Mouse (Mus musculus) cerebellum, postnatal 25 days (tissue): ENCODE data around the gene Ly6g6e.
"Not testable (repeated sequence)": the region's sequence is repeated elsewhere in the genome, so short reads cannot be mapped to it uniquely, and the experiment has no call there.

Experiments used
- DNase-seq, 2 experiments: peaks; one replicate each; pipeline ENCODE4 v3.0.0; 2021; ENCODE audit warnings: mixed read lengths in 2 of 2

The Ly6g6e gene

GRCm38 (mm10) chr17:35076507-35077176, at the start of gene Ly6g6e:
Gene Ly6g6e, plus strand, starts transcription at chr17:35076902.
- DNase-seq: peak in 1 of 2 experiments; percentile 27

DNA sequence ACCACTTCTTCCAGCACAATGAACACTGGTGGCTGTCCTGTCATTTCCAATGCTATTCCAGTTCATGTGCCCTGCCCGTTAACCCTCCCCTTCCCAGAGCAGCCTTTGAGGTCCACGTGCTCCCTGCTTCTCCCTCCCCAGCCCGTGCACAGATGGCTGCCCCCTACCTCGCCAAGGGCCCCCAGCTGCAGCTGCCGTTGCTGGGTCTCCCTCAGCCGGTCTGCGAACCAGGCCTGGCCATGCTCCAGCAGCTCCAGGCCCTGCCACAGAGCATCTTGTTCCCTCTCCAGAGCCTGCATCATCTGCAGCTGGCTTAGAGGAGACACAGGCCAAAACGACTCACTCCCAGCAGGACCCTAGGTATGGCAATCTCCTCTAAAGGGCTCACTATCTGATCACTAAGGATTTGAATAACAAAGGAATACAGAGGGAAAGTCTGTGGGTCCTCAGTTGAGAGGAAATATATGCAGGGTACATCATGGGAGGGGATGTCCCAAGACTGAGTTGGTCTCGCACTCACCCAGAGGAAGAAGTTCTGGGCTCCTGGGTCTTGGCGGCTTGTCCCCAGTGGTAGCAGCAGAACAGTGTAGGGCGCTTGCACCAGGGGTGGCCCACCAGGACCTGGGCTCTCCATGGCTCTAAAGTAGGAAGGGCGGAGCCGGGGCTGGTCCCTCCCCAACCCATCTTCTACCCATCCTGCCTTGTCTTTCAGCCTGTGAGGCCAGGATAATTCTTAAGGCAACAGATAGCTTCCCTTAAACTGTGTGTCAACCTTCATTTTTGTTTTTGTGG, 49.2 kb upstream of the Ly6g6e start, which contains the start of gene Sapcd1:
Gene Sapcd1, minus strand, starts transcription at position 740 of the 792 bp plus-strand sequence.
- DNase-seq: peak; percentile 43 to 60

DNA sequence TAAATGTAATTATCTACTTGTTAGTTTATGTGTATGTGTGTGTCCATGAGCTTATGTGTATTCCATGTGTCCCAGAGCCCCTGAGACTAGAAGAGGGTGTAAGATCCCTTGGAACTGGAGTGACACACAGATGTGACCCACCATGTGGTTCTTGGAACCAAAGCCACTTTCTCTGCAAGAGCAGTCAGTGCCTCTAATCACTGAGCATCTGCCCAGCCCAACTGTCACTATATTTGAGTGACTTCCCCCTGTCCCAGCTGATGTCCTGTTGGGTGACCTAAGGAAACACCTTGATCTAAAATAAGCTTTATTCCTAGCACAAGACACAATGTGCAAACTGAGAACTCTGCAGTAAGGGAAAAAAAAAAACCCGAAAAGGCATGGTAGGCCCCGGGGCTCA, 48.4 kb upstream of the Ly6g6e start:
- DNase-seq: no peak

DNA sequence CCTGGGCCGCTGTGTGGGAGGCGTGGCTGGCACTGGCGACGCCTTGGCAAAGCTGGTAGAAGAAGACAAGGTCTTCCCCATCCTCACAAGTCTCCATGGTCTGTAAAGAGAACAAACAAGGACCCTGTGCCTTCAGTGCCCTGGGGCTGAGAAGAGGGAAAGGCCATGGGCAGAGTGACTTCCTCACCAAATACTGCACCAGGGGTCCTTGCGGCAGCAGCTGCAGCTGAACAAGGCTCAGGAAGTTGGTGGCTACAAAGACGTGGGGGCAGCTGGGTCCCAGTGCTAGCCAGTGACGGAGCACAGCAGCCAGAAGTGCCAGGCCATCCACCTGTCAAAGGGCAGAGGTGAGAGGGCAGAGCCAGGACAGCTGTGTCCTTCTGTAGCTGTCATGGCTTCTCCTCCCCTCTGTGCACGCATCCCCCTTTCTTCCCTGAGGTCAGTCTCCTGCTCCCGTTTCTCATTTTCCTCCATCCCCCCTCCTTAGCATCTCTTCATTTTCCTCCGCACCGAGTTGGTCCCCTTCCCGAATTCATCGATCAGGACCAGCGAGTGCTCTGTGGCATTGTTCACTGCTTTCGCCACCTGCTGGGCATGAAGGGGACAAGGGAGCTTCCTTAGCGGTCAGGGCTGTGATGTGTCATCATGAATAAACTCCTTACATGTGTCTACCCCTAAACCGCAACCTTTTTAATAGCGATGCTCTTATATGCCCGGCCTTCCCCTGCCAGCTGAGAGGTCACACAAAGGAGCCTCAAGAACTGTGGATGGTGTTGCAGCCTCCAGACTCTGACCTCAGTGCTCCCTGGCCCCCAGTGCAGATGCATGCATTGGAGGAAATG, 46.8 kb upstream of the Ly6g6e start:
- DNase-seq: peak in 1 of 2 experiments; percentile 41

DNA sequence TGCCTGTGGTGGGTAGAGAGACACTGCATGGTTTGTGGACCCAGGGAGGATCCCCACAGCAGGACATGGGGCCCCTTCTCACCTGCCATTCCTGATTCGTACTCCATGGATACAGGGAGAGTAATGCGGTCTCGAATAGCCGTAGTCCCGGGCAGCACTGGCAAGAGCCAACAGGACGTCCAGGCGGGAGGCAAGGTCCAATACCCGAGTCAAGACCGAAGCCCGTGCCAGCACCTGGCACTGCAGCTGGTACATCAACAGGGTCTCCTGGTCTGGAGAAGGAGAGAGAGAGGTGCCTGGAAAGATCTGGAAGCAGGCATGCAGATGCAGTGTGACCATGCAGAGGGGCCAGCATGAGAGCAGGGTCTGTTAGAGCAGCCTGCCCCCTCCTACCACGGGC, 45.4 kb upstream of the Ly6g6e start:
- DNase-seq: no peak

DNA sequence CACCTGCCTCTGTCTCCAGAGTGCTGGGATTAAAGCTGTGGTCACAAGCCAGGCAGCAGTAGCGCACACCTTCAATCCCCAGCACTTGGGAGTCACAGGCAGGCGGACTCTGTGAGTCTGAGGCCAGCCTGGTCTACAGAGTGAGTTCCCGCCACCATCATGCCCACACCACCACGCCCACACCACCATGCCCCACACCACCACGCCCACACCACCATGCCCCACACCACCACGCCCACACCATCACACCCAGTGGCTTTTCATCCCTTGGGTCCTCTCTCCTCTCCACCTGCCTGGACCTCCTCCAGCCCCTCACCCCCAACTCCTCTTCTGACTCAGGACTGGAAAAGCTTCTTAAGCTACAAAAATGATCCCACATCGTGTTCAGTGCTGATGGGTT, 44.8 kb upstream of the Ly6g6e start:
- no peak for DNase-seq

GRCm38 (mm10) chr17:35032323-35032870, 44.3 kb upstream of the Ly6g6e start:
- no peak for DNase-seq

GRCm38 (mm10) chr17:35033703-35034102, 43.0 kb upstream of the Ly6g6e start:
- DNase-seq: not testable (repeated sequence)

GRCm38 (mm10) chr17:35034896-35035295, 41.8 kb upstream of the Ly6g6e start:
- no peak for DNase-seq

DNA sequence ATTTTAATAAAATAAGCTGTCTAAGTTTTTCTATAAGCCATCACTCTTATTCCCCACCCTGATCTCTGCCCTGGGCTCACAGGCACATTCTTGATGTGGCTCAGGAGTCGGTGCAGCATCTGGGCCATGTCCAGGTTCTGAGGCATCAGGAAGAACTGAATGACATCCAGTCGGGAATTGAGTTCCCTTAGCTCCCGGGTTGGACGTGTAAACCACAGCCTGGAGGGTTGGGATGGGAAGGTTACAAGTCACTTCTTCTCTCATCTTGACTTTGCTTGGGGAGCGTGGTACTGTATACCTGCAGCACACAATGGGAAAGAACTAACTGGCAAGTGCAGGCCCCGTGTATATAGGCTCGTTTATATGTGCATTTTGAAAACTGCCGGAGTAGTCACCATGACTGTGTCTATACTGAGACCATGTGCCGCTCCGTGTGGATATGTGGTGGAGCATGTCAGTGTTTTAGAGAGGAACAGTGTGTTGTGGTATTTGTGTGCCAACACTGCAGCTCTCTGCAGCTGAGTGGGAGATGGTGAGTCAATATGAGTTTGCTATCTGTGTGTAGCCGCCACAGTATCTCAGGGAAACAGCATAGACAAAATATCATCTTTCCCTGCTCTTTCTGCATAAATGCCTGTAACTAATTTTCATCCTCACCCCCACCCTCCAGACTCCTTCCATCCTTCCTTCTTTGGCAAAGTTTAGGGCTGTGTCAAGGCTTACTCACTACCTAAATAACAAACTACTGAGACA, 37.4 kb upstream of the Ly6g6e start:
- DNase-seq: no peak

- no peak for DNase-seq
These were observed 32.9 kb upstream of the Ly6g6e start for GRCm38 (mm10) chr17:35043794-35044193.

DNA sequence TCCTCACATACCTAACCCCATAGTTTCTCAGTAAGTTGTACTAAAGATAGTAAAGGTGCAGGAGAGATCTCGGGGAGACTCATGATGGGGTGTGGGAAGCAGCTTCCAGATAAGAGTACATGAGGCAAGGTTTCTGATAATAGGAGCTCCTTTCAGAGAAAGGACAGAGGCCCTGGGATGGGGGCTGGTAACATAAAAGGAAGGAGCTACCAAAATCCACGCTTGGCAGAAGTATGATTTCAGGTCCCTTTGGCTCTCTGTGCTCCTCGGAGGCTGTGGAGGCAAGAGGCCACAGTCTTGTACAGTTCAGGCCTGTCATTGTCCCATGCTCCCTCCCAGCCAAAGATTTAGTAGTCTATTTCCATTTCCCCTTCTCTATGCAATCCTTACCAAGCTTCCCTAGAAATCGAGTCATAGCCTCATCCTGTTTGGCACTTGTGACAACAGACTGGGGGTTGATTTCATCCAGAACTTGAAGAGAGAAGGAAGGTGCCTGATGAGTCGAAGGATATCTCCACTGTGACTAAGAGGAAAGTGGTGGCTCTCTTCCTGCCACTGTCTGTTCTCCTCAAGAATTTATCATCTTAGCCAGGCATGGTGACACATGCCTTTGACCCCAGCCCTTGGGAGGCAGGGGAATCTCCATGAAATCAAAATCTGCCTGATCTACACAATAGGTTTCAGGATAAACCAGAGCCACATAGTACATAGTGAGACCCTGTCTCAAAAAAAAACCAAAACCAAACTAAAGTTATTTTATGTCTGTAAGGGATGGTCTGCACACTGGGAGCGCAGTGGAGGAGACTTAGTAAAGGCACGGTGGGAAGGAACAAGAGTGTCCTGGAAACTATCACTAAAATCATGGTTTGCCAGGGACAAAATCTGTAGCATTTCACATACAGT, 31.5 kb upstream of the Ly6g6e start:
- no peak for DNase-seq

- no peak for DNase-seq
These were observed 30.7 kb upstream of the Ly6g6e start for GRCm38 (mm10) chr17:35045807-35046680.

DNA sequence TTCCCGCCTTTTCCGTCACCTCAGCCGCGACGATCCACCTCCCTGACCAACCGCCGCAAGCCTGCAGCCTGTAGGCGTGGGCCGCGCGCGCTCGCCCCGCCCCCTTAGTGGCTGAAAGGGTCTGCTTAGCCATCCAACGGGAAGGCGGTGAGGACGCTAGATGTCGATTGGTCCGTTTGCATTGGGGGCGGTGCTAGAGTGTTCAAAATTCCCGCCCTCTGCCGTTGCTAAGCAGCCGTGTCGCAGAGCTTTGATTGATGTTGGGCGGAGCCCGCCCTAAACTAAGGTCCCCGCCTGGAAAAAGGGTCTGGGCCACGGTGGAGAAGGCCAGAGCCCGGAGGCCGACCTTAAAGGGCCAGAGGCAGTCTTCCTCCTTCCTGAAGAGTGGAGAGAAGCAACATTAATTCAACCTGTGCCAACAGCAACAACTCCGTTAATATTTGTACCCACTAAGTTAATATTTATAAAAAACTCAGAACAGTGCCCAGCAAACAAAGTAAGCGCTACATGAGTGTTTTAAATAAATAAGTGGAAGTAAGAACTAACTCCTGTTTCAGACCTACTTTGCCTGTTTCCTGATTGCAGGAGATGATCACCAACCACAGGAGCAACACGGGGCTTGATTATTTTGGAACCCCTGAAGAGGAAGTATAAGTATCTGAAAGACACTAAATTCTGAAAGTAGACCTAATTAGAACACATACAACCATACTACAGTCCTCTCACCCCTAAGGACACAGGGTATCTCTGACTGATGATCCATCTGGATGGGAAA, 29.8 kb upstream of the Ly6g6e start, which contains the start of gene Msh5:
Gene Msh5, minus strand, starts transcription at position 65 of the 775 bp plus-strand sequence.
- DNase-seq: peak; percentile 95 to 98

DNA sequence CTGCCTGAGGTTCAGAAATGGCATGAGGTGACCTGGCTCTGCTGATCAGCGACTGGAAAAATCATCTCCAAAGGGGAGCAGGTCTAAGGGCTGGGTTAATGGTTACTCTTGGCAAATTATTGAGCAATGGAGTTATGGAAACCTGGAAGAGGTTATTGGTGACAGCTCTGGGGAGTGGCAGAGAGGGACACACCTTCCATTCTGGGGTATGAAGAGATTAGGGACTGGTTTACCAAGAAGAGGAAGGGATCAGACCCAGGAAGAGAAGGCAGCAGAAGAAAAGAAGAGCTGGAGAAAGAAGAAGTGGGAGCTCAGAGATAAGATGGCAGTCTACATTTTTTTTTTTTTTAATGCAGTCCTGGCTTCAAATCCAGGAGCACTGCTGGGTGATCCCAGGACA, 29.0 kb upstream of the Ly6g6e start:
- no peak for DNase-seq

- no peak for DNase-seq
These were observed 28.4 kb upstream of the Ly6g6e start for GRCm38 (mm10) chr17:35048149-35048931.

DNA sequence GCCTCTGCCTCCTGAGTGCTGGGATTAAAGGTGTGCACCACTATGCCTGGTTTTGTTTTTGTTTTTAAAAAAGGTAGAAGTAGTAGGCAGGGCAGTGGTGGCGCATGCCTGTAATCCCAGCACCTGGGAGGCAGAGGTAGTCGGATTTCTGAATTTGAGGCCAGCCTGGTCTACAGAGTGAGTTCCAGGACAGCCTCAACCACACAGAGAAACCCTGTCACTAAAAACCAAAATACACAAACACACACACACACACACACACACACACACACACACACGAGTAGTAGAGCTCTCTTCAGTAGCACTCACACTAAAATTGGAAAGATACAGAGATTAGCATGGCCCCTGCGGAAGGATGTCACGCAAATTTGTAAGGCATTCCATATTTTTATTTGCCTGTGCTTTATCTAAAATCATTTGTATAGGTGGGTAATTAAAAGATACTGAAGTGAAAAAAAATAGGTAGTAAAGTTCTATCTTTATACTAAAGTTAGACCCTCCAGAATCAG, 27.7 kb upstream of the Ly6g6e start:
- no peak for DNase-seq

GRCm38 (mm10) chr17:35049561-35050016, 27.1 kb upstream of the Ly6g6e start, which contains the start of gene Clic1:
Gene Clic1, plus strand, starts transcription at chr17:35049966.
- peak in 1 of 2 experiments; percentile 47 for DNase-seq
